Mouse (Mus musculus) lung, postnatal 0 days (tissue): ENCODE results near the gene Olfr820.
"Not testable (repeated sequence)": the region's sequence is repeated elsewhere in the genome, so short reads cannot be mapped to it uniquely, and the experiment has no call there.

Source experiments
- CTCF ChIP-seq: IDR thresholded peaks from 2 replicates; pipeline ENCODE4 v1.5.1; 2016; ENCODE audit warnings: antibody characterized with exemption, mild to moderate bottlenecking
- EP300 ChIP-seq: IDR thresholded peaks from 2 replicates; pipeline ENCODE4 v1.6.1; 2016; ENCODE audit warnings: antibody characterized with exemption, mild to moderate bottlenecking, control low read depth

- TF ChIP-seq CTCF, EP300: not testable (repeated sequence)
Observed at GRCm38 (mm10) chr10:130005366-130005765, 7.1 kb upstream of the Olfr820 start.
